Mouse (Mus musculus) limb, embryonic 13.5 days (tissue): Measurements from ENCODE around the gene Olfr502. TPM values are rescaled to one million over a fixed set of nuclear protein-coding genes. Genes with fewer than 3 reads are reported as not detected.
"Not testable (repeated sequence)": the region's sequence is repeated elsewhere in the genome, so short reads cannot be mapped to it uniquely, and the experiment has no call there.

Experiments
- ATAC-seq: fragments of 200-750 bp; cut with Nextera tagmentation; 2 replicates; pipeline ENCODE4 v1.8.0; 2017; ENCODE audit warnings: low read depth, moderate number of reproducible peaks, moderate TSS enrichment; ENCODE audit not compliant: low FRiP score
- H3K27ac ChIP-seq: fragments of 300-500 bp; sonication (generic); 2 replicates; pipeline ENCODE4 v1.5.1; 2015; ENCODE audit warnings: inconsistent platforms, mild to moderate bottlenecking, moderate library complexity
- H3K27me3 ChIP-seq: fragments of 300-500 bp; sonication (generic); 2 replicates; pipeline ENCODE4 v1.6.1; 2015; ENCODE audit warnings: mild to moderate bottlenecking, inconsistent platforms
- H3K36me3 ChIP-seq: fragments of 300-500 bp; sonication (generic); 2 replicates; pipeline ENCODE4 v1.6.1; 2015; ENCODE audit warnings: inconsistent platforms, mild to moderate bottlenecking, moderate library complexity
- H3K4me1 ChIP-seq: fragments of 300-500 bp; sonication (generic); 2 replicates; pipeline ENCODE4 v1.6.1; 2015; ENCODE audit warnings: inconsistent platforms
- H3K4me2 ChIP-seq: fragments of 300-500 bp; sonication (generic); replicated peaks from 2 replicates; pipeline ENCODE4 v1.6.1; 2015; ENCODE audit warnings: inconsistent platforms, mild to moderate bottlenecking, moderate library complexity
- H3K4me3 ChIP-seq: fragments of 300-500 bp; sonication (generic); 2 replicates; pipeline ENCODE4 v1.5.1; 2015; ENCODE audit warnings: moderate library complexity, mild to moderate bottlenecking, inconsistent platforms
- H3K9ac ChIP-seq: fragments of 300-500 bp; sonication (generic); 2 replicates; pipeline ENCODE4 v1.6.1; 2015; ENCODE audit warnings: mild to moderate bottlenecking, inconsistent platforms
- H3K9me3 ChIP-seq: fragments of 300-500 bp; sonication (generic); 2 replicates; pipeline ENCODE4 v1.6.1; 2016; ENCODE audit warnings: inconsistent platforms
- WGBS: fragments of 180-500 bp; shearing (Covaris S2); methylation state at CpG from one replicate; pipeline ENCODE4 v1.1.7; 2015; 5-methylcytosine and 5-hydroxymethylcytosine counted together
- polyA plus RNA-seq: library from polyadenylated mRNA; unstranded; fragments of >200 nt; fragmentation: Nextera tagmentation; extraction: Ambion mirVana; gene quantifications from 2 replicates; pipeline ENCODE4 v1.2.1, GENCODE M21; 2015

Olfr502 gene
- not detected in 2 replicates for polyA plus RNA-seq

- Histone ChIP-seq H3K4me2 (no peak within 1 kb of the TSS), H3K9me3 (0 out of 2 replicates have a peak, but pooled peaks cover 2% of the 10 kb centered on the region), H3K4me3 (no peak within 1 kb of the TSS), H3K27ac (no peak within 1 kb of the TSS), H3K27me3 (no peaks in the 10 kb centered on the region), H3K4me1 (no peaks in the 10 kb centered on the region), H3K9ac (no peak within 1 kb of the TSS), H3K36me3 (no peaks in the 10 kb centered on the region)
- ATAC-seq = no peak
- WGBS = 76% methylated on average over 1 of the region's 1 CpGs
These were observed at the start of gene Olfr502 for GRCm38 (mm10) chr7:108524965-108525364. TSS of gene Olfr502 (minus strand) at chr7:108525065.

DNA sequence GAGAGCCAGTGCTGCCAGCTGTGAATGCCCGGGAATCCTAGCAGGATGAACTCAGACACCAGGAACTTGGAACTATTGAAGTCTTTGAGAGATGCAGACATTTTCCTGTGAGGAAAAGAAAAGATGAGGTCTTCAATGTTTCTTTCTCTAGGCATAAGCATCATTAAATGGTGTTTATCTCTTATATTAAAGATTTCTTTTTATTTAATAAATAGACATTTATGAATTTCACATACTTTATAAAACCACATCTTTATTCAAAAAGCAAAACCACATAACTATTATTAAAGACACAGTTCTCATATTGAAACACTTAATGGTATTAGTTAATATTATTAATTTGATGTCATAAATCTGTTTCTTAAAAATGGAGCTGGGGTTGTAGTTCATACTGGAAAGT is 40.8 kb upstream of the Olfr502 start, which contains the start of gene Olfr504:
Gene Olfr504, minus strand, starts transcription at position 101 of the 400 bp plus-strand sequence.
- Histone ChIP-seq H3K36me3 (no peaks in the 10 kb centered on the region), H3K27me3 (no peaks in the 10 kb centered on the region), H3K4me2 (no peak within 1 kb of the TSS), H3K27ac (no peak within 1 kb of the TSS), H3K4me1 (no peaks in the 10 kb centered on the region), H3K4me3 (no peak within 1 kb of the TSS), H3K9ac (no peak within 1 kb of the TSS), H3K9me3 (0 out of 2 replicates have a peak, but pooled peaks cover 4% of the 10 kb centered on the region)
- no peak for ATAC-seq
- WGBS = 89% methylated on average over 1 of the region's 1 CpGs

- H3K27me3 ChIP-seq, H3K4me2 ChIP-seq, H3K36me3 ChIP-seq, H3K27ac ChIP-seq, H3K9ac ChIP-seq, H3K4me3 ChIP-seq, H3K9me3 ChIP-seq, H3K4me1 ChIP-seq, ATAC-seq: not testable (repeated sequence)
- WGBS = 46% methylated on average over 1 of the region's 1 CpGs
These were observed 19.4 kb upstream of the Olfr502 start, which contains the start of gene Olfr503 for GRCm38 (mm10) chr7:108544227-108544626. TSS of gene Olfr503 (plus strand) at chr7:108544527.

DNA sequence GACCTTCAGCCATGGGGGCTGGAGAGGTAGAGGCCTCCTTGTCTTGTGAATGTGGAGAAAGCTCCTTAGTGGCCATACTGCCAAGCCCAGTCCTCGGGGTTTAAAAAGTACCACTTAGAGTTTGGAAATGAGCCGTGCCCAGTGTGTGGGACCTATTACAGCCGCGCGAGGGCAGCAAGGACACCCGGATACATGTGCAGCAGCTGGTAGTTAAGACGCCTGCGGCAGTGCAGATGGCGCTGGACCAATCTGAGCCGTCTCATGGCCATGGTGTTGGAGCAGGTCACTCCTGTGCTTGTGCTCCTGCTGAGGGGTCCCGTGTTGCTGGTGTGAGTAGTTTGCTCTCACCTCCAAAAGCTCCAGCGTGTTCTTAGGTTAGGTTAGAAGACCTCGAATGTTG is 17.6 kb upstream of the Olfr502 start:
- Histone ChIP-seq H3K36me3 (no peaks in the 10 kb centered on the region), H3K27me3 (no peaks in the 10 kb centered on the region), H3K4me1 (no peaks in the 10 kb centered on the region), H3K9ac (no peak overlapping the region), H3K4me3 (no peak overlapping the region), H3K9me3 (no peaks in the 10 kb centered on the region), H3K4me2 (no peak overlapping the region), H3K27ac (no peak overlapping the region)
- 85% methylated on average over 13 of the region's 13 CpGs for WGBS
- no peak for ATAC-seq

Other genes with a start within 250 kb of the Olfr502 start
- not detected in 2 replicates for gene Olfr490, start 236.1 kb downstream of the Olfr502 start, polyA plus RNA-seq
- gene Olfr491, start 211.6 kb downstream of the Olfr502 start, polyA plus RNA-seq = not detected in 2 replicates
- 0.15 TPM in 1 of 2 replicates, not detected in the other for gene Olfr492, start 201.4 kb downstream of the Olfr502 start, polyA plus RNA-seq
- not detected in 2 replicates for gene Olfr493, start 178.1 kb downstream of the Olfr502 start, polyA plus RNA-seq
- gene Olfr494, start 159.7 kb downstream of the Olfr502 start, polyA plus RNA-seq = not detected in 2 replicates
- not detected in 2 replicates for gene Olfr495, start 131.9 kb downstream of the Olfr502 start, polyA plus RNA-seq
- gene Olfr497, start 104.6 kb downstream of the Olfr502 start, polyA plus RNA-seq = not detected in 2 replicates
- gene Olfr498, start 59.7 kb downstream of the Olfr502 start, polyA plus RNA-seq = not detected in 2 replicates
- not detected in 2 replicates for gene Olfr503, start 19.5 kb upstream of the Olfr502 start, polyA plus RNA-seq
- not detected in 2 replicates for gene Olfr504, start 40.7 kb upstream of the Olfr502 start, polyA plus RNA-seq
- gene Olfr506, start 85.7 kb upstream of the Olfr502 start, polyA plus RNA-seq = not detected in 2 replicates
- not detected in 2 replicates for gene Olfr507, start 96.7 kb upstream of the Olfr502 start, polyA plus RNA-seq
- not detected in 2 replicates for gene Olfr508, start 104.9 kb upstream of the Olfr502 start, polyA plus RNA-seq
- gene Olfr509, start 126.8 kb upstream of the Olfr502 start, polyA plus RNA-seq = 0.05 and 0.09 TPM in 2 replicates
- not detected in 2 replicates for gene Olfr510, start 141.4 kb upstream of the Olfr502 start, polyA plus RNA-seq
- gene Olfr512, start 188.3 kb upstream of the Olfr502 start, polyA plus RNA-seq = not detected in 2 replicates
- gene Olfr513, start 225.9 kb upstream of the Olfr502 start, polyA plus RNA-seq = not detected in 2 replicates